Mouse (Mus musculus) heart, embryonic 12.5 days (tissue): Measurements from ENCODE around the gene Slc25a15. TPM values are rescaled to one million over a fixed set of nuclear protein-coding genes. Genes with fewer than 3 reads are reported as not detected.

Experiments used
- ATAC-seq: fragments of 200-750 bp; cut with Nextera tagmentation; 2 replicates; pipeline ENCODE4 v1.8.0; 2017; ENCODE audit warnings: moderate TSS enrichment, moderate library complexity; ENCODE audit not compliant: insufficient number of reproducible peaks, low FRiP score
- H3K27ac ChIP-seq: fragments of 300-500 bp; sonication (generic); 2 replicates; pipeline ENCODE4 v1.5.1; 2016; ENCODE audit warnings: mild to moderate bottlenecking, moderate library complexity; ENCODE audit not compliant: poor library complexity, severe bottlenecking
- H3K27me3 ChIP-seq: fragments of 300-500 bp; sonication (generic); replicated peaks from 2 replicates; pipeline ENCODE4 v1.6.1; 2016; ENCODE audit warnings: mild to moderate bottlenecking, moderate library complexity
- H3K36me3 ChIP-seq: fragments of 300-500 bp; sonication (generic); 2 replicates; pipeline ENCODE4 v1.6.1; 2016; ENCODE audit warnings: mild to moderate bottlenecking, moderate library complexity
- H3K4me1 ChIP-seq: fragments of 300-500 bp; sonication (generic); replicated peaks from 2 replicates; pipeline ENCODE4 v1.6.1; 2016; ENCODE audit warnings: mild to moderate bottlenecking
- H3K4me2 ChIP-seq: fragments of 300-500 bp; sonication (generic); 2 replicates; pipeline ENCODE4 v1.6.1; 2016; ENCODE audit warnings: mild to moderate bottlenecking, moderate library complexity
- H3K4me3 ChIP-seq: fragments of 300-500 bp; sonication (generic); 2 replicates; pipeline ENCODE4 v1.5.1; 2016; ENCODE audit warnings: mild to moderate bottlenecking
- H3K9ac ChIP-seq: fragments of 300-500 bp; sonication (generic); 2 replicates; pipeline ENCODE4 v1.6.1; 2016; ENCODE audit warnings: mild to moderate bottlenecking, moderate library complexity
- H3K9me3 ChIP-seq: fragments of 300-500 bp; sonication (generic); replicated peaks from 2 replicates; pipeline ENCODE4 v1.6.1; 2016; ENCODE audit warnings: mild to moderate bottlenecking, moderate library complexity
- WGBS: fragments of 180-500 bp; shearing (Covaris S2); methylation state at CpG from one replicate; pipeline ENCODE4 v1.1.7; 2016; 5-methylcytosine and 5-hydroxymethylcytosine counted together
- polyA plus RNA-seq: library from polyadenylated mRNA; unstranded; fragments of >200 nt; fragmentation: Nextera tagmentation; extraction: Ambion mirVana; gene quantifications from 2 replicates; pipeline ENCODE4 v1.2.1, GENCODE M21; 2016

Gene Slc25a15
- polyA plus RNA-seq, 1 experiment from 2014 or later, result 13.3 TPM

- Histone ChIP-seq H3K27me3 (no peaks in the 10 kb centered on the region), H3K27ac (no peak overlapping the region), H3K4me2 (no peak overlapping the region), H3K9me3 (no peaks in the 10 kb centered on the region), H3K36me3 (peaks cover 49% of the 10 kb centered on the region), H3K4me3 (no peak overlapping the region), H3K4me1 (no peaks in the 10 kb centered on the region), H3K9ac (no peak overlapping the region)
- WGBS, result 88% methylated on average over 8 of the region's 8 CpGs
- ATAC-seq, result no peak
Observed at GRCm38 (mm10) chr8:22390766-22391463, 7.5 kb downstream of the Slc25a15 start.

GRCm38 (mm10) chr8:22389874-22390273 lies 8.5 kb downstream of the Slc25a15 start:
- 83% methylated on average over 10 of the region's 10 CpGs for WGBS

GRCm38 (mm10) chr8:22385158-22385557 lies 13.2 kb downstream of the Slc25a15 start:
- no peak overlapping the region for H3K9ac ChIP-seq
- H3K9me3 ChIP-seq, result no peaks in the 10 kb centered on the region
- no peaks in the 10 kb centered on the region for H3K27me3 ChIP-seq
- 93% methylated on average over 6 of the region's 6 CpGs for WGBS
- no peaks in the 10 kb centered on the region for H3K4me1 ChIP-seq
- no peak overlapping the region for H3K4me2 ChIP-seq
- ATAC-seq, result no peak
- H3K4me3 ChIP-seq, result no peak overlapping the region
- no peak overlapping the region for H3K27ac ChIP-seq
- peaks cover 74% of the 10 kb centered on the region for H3K36me3 ChIP-seq

More at GRCm38 (mm10) chr8:22389874-22390273, 8.5 kb downstream of the Slc25a15 start:
- no peak overlapping the region for H3K4me3 ChIP-seq
- H3K9me3 ChIP-seq, result no peaks in the 10 kb centered on the region
- no peak overlapping the region for H3K9ac ChIP-seq
- no peaks in the 10 kb centered on the region for H3K27me3 ChIP-seq
- no peak overlapping the region for H3K27ac ChIP-seq
- H3K36me3 ChIP-seq, result peaks cover 57% of the 10 kb centered on the region
- H3K4me2 ChIP-seq, result no peak overlapping the region
- no peaks in the 10 kb centered on the region for H3K4me1 ChIP-seq
- 0 out of 2 replicates have a peak, but pooled peaks have one; percentile 18 for ATAC-seq

GRCm38 (mm10) chr8:22382824-22383595 lies 15.4 kb downstream of the Slc25a15 start:
- no peaks in the 10 kb centered on the region for H3K9me3 ChIP-seq
- H3K4me1 ChIP-seq, result no peaks in the 10 kb centered on the region
- no peaks in the 10 kb centered on the region for H3K27me3 ChIP-seq
- no peak overlapping the region for H3K27ac ChIP-seq
- no peak overlapping the region for H3K9ac ChIP-seq
- WGBS, result 73% methylated on average over 19 of the region's 19 CpGs
- peaks cover 53% of the 10 kb centered on the region for H3K36me3 ChIP-seq
- ATAC-seq, result no peak
- no peak overlapping the region for H3K4me2 ChIP-seq
- H3K4me3 ChIP-seq, result no peak overlapping the region

- WGBS, result 90% methylated on average over 11 of the region's 11 CpGs
- Histone ChIP-seq H3K9ac (no peak overlapping the region), H3K4me3 (no peak overlapping the region), H3K27ac (no peak overlapping the region), H3K4me1 (no peaks in the 10 kb centered on the region), H3K4me2 (no peak overlapping the region), H3K9me3 (no peaks in the 10 kb centered on the region), H3K36me3 (peaks cover 42% of the 10 kb centered on the region), H3K27me3 (no peaks in the 10 kb centered on the region)
- ATAC-seq, result no peak
Observed at GRCm38 (mm10) chr8:22380934-22381333, 17.5 kb downstream of the Slc25a15 start.

GRCm38 (mm10) chr8:22376903-22377302 lies 21.5 kb downstream of the Slc25a15 start:
- peak; percentile 66; the same call in 1 of the 2 replicates for ATAC-seq
- WGBS, result 38% methylated on average over 5 of the region's 5 CpGs

GRCm38 (mm10) chr8:22376311-22376710 lies 22.1 kb downstream of the Slc25a15 start:
- Histone ChIP-seq H3K4me3 (no peak overlapping the region), H3K4me1 (no peaks in the 10 kb centered on the region), H3K27ac (no peak overlapping the region), H3K9ac (no peak overlapping the region), H3K9me3 (no peaks in the 10 kb centered on the region), H3K36me3 (peaks cover 20% of the 10 kb centered on the region), H3K27me3 (no peaks in the 10 kb centered on the region), H3K4me2 (no peak overlapping the region)
- ATAC-seq, result no peak
- 84% methylated on average over 5 of the region's 5 CpGs for WGBS

More at GRCm38 (mm10) chr8:22376903-22377302, 21.5 kb downstream of the Slc25a15 start:
- Histone ChIP-seq H3K27ac (no peak overlapping the region), H3K9ac (no peak overlapping the region), H3K27me3 (no peaks in the 10 kb centered on the region), H3K4me2 (no peak overlapping the region), H3K36me3 (peaks cover 26% of the 10 kb centered on the region), H3K4me1 (no peaks in the 10 kb centered on the region), H3K4me3 (no peak overlapping the region), H3K9me3 (no peaks in the 10 kb centered on the region)

GRCm38 (mm10) chr8:22359882-22360281 lies 38.5 kb downstream of the Slc25a15 start:
- 80% methylated on average over 6 of the region's 6 CpGs for WGBS
- peaks cover 4% of the 10 kb centered on the region; the same call in 1 of the 2 replicates for H3K9me3 ChIP-seq
- H3K4me3 ChIP-seq, result no peak overlapping the region
- no peak for ATAC-seq
- H3K27me3 ChIP-seq, result no peaks in the 10 kb centered on the region
- no peak overlapping the region for H3K27ac ChIP-seq
- H3K9ac ChIP-seq, result no peak overlapping the region
- H3K36me3 ChIP-seq, result no peaks in the 10 kb centered on the region
- no peak overlapping the region for H3K4me2 ChIP-seq
- no peaks in the 10 kb centered on the region for H3K4me1 ChIP-seq

GRCm38 (mm10) chr8:22359359-22359758 lies 39.0 kb downstream of the Slc25a15 start:
- WGBS, result 77% methylated on average over 6 of the region's 6 CpGs
- no peak overlapping the region for H3K27ac ChIP-seq

GRCm38 (mm10) chr8:22335426-22335825 lies 63.0 kb downstream of the Slc25a15 start:
- Histone ChIP-seq H3K4me2 (no peak overlapping the region), H3K9ac (no peak overlapping the region), H3K36me3 (no peaks in the 10 kb centered on the region), H3K4me3 (no peak overlapping the region), H3K27ac (no peak overlapping the region), H3K4me1 (no peaks in the 10 kb centered on the region), H3K27me3 (no peaks in the 10 kb centered on the region), H3K9me3 (no peaks in the 10 kb centered on the region)
- WGBS, result 84% methylated on average over 13 of the region's 13 CpGs
- ATAC-seq, result no peak

More at GRCm38 (mm10) chr8:22359359-22359758, 39.0 kb downstream of the Slc25a15 start:
- Histone ChIP-seq H3K4me3 (no peak overlapping the region), H3K36me3 (no peaks in the 10 kb centered on the region), H3K9me3 (peaks cover 4% of the 10 kb centered on the region; the same call in 1 of the 2 replicates), H3K4me2 (no peak overlapping the region), H3K27me3 (no peaks in the 10 kb centered on the region), H3K4me1 (no peaks in the 10 kb centered on the region), H3K9ac (no peak overlapping the region)
- no peak for ATAC-seq
